Mouse (Mus musculus) CH12.LX (cell line): ENCODE results near the gene Stx1a. TPM values are rescaled to one million over a fixed set of nuclear protein-coding genes. Genes with fewer than 3 reads are reported as not detected.

Source experiments
- DNase-seq: peaks from one replicate; pipeline ENCODE4 v3.0.0-alpha.2; 2013; ENCODE audit errors: extremely low read depth
- H3K27ac ChIP-seq: 2 replicates; pipeline ENCODE4 v1.5.1; 2012; ENCODE audit warnings: low read depth, mild to moderate bottlenecking, control low read depth, moderate library complexity; ENCODE audit not compliant: insufficient read depth
- H3K27me3 ChIP-seq: replicated peaks from 2 replicates; pipeline ENCODE3; 2012; ENCODE audit warnings: inconsistent platforms
- H3K36me3 ChIP-seq, 2 experiments: replicated peaks in 1 of 2; 2 replicates each; pipeline versions ENCODE3 to v1.6.1; 2012; ENCODE audit warnings: inconsistent platforms in 1 of 2, low read length in 1 of 2, mild to moderate bottlenecking in 1 of 2, mixed read lengths in 1 of 2, moderate library complexity in 1 of 2; ENCODE audit not compliant: control insufficient read depth in 1 of 2, insufficient read depth in 1 of 2
- H3K4me1 ChIP-seq, 2 experiments: 2 replicates each; pipeline ENCODE4 v1.6.1; 2012; ENCODE audit warnings: inconsistent platforms in 1 of 2, moderate library complexity in 1 of 2; ENCODE audit not compliant: insufficient read depth in 2 of 2, control insufficient read depth in 1 of 2
- H3K4me2 ChIP-seq: 2 replicates; pipeline ENCODE4 v1.6.1; 2012; ENCODE audit warnings: low read depth, mild to moderate bottlenecking, control low read depth; ENCODE audit not compliant: poor library complexity, insufficient read depth, severe bottlenecking
- H3K4me3 ChIP-seq, 3 experiments: fragments of 150-350 bp in 1 of 3; sonication (generic) in 1 of 3; replicated peaks in 1 of 3; 2 replicates each; pipeline versions ENCODE3 to v1.5.1; 2011 to 2012; ENCODE audit warnings: low read depth in 2 of 3, low read length in 2 of 3, mild to moderate bottlenecking in 2 of 3, moderate library complexity in 2 of 3, control low read depth in 1 of 3, improper control_type of control experiment in 1 of 3, inconsistent platforms in 1 of 3, mixed read lengths in 1 of 3; ENCODE audit not compliant: poor library complexity in 1 of 3
- H3K79me2 ChIP-seq: replicated peaks from 2 replicates; pipeline ENCODE4 v1.6.1; 2012; ENCODE audit warnings: mild to moderate bottlenecking, moderate library complexity; ENCODE audit not compliant: control insufficient read depth, poor library complexity, insufficient read depth, severe bottlenecking; ENCODE audit errors: extremely low read depth
- H3K9ac ChIP-seq: 2 replicates; pipeline ENCODE4 v1.6.1; 2012; ENCODE audit warnings: low read depth, mild to moderate bottlenecking, control low read depth, moderate library complexity; ENCODE audit not compliant: insufficient read depth
- H3K9me3 ChIP-seq: replicated peaks from 2 replicates; pipeline ENCODE3; 2012; ENCODE audit warnings: low read length, inconsistent platforms, mixed read lengths
- CTCF ChIP-seq, 2 experiments: IDR thresholded peaks in 1 of 2; conservative IDR thresholded peaks in 1 of 2; 2 replicates each; pipeline ENCODE4 v1.5.1; 2011 to 2012; ENCODE audit warnings: low read depth in 2 of 2, low read length in 2 of 2, improper control_type of control experiment in 1 of 2, inconsistent platforms in 1 of 2, mild to moderate bottlenecking in 1 of 2, moderate library complexity in 1 of 2
- JUN ChIP-seq: IDR thresholded peaks from 2 replicates; pipeline ENCODE4 v1.6.1; 2011; ENCODE audit warnings: low read depth, mild to moderate bottlenecking, low read length, improper control_type of control experiment, moderate library complexity; ENCODE audit not compliant: insufficient read depth
- JUND ChIP-seq: conservative IDR thresholded peaks from 2 replicates; pipeline ENCODE4 v1.6.1; 2011; ENCODE audit warnings: low read depth, low read length, improper control_type of control experiment
- MAFK ChIP-seq: IDR thresholded peaks from 2 replicates; pipeline ENCODE4 v1.6.1; 2011; ENCODE audit warnings: low read length, improper control_type of control experiment; ENCODE audit not compliant: insufficient replicate concordance
- MAX ChIP-seq: IDR thresholded peaks from 2 replicates; pipeline ENCODE4 v1.6.1; 2011; ENCODE audit warnings: low read length, improper control_type of control experiment
- MEF2A ChIP-seq: IDR thresholded peaks from 2 replicates; pipeline ENCODE4 v1.6.1; 2014; ENCODE audit warnings: low read depth, mild to moderate bottlenecking, inconsistent platforms, low read length, improper control_type of control experiment, borderline replicate concordance
- MXI1 ChIP-seq: IDR thresholded peaks from 2 replicates; pipeline ENCODE4 v1.6.1; 2011; ENCODE audit warnings: mild to moderate bottlenecking, low read depth, low read length, improper control_type of control experiment
- MYC ChIP-seq: IDR thresholded peaks from 2 replicates; pipeline ENCODE4 v1.6.1; 2011; ENCODE audit warnings: low read depth, mild to moderate bottlenecking, improper control_type of control experiment, low read length
- SMC3 ChIP-seq: IDR thresholded peaks from 2 replicates; pipeline ENCODE4 v1.6.1; 2011; ENCODE audit warnings: low read depth, low read length, improper control_type of control experiment
- TBP ChIP-seq: conservative IDR thresholded peaks from 2 replicates; pipeline ENCODE4 v1.6.1; 2011; ENCODE audit warnings: low read depth, low read length, improper control_type of control experiment
- UBTF ChIP-seq: IDR thresholded peaks from 2 replicates; pipeline ENCODE4 v1.6.1; 2012; ENCODE audit warnings: low read depth, mild to moderate bottlenecking, inconsistent platforms, low read length, improper control_type of control experiment, moderate library complexity
- USF2 ChIP-seq: conservative IDR thresholded peaks from 2 replicates; pipeline ENCODE4 v1.6.1; 2011; ENCODE audit warnings: low read depth, low read length, improper control_type of control experiment
- ZC3H11A ChIP-seq: IDR thresholded peaks from 2 replicates; pipeline ENCODE4 v1.6.1; 2012; ENCODE audit warnings: low read depth, mild to moderate bottlenecking, inconsistent platforms, low read length, improper control_type of control experiment
- ZMIZ1 ChIP-seq: IDR thresholded peaks from 2 replicates; pipeline ENCODE4 v1.6.1; 2012; ENCODE audit warnings: low read depth, mild to moderate bottlenecking, inconsistent platforms, low read length, improper control_type of control experiment
- dilution Hi-C: fragments of 300-500 bp; cut with MboI; formaldehyde crosslinking; loops from 2 replicates; pipeline ENCODE4 v1.14.3; 2020; ENCODE audit warnings: low sequenced_read_pairs; ENCODE audit not compliant: extremely low pct_unique_long_range_greater_than_20kb, extremely low pct_ligation_motif_present
- in situ Hi-C: fragments of 300-500 bp; cut with MboI; formaldehyde crosslinking; loops from 3 replicates; pipeline ENCODE4 v1.14.3; 2019; ENCODE audit warnings: low sequenced_read_pairs, low pct_ligation_motif_present, low pct_unique_long_range_greater_than_20kb, mixed read lengths
- polyA plus RNA-seq: library from polyadenylated mRNA; unstranded; fragments of >175 nt; gene quantifications from 2 replicates; pipeline ENCODE4 v1.2.1, GENCODE M21; 2012; ENCODE audit warnings: low read depth; ENCODE audit not compliant: insufficient read length
- total RNA-seq, 2 experiments: library from RNA; depleted of rRNA; stranded (reverse); fragments of 300-350 nt in 1 of 2; fragments of >200 nt in 1 of 2; gene quantifications; 2 replicates each; pipeline ENCODE4 v1.2.3; 2012 to 2014

Gene Stx1a
- total and polyA plus RNA-seq, 3 experiments, result 1.1 to 3.0 (median 2.0) TPM

GRCm38 (mm10) chr5:135034593-135034992 is 11.3 kb downstream of the Stx1a start:
- no peak for DNase-seq
- in situ Hi-C loops (no loop called here), dilution Hi-C loops (no loop called here)
- Histone ChIP-seq H3K4me3 (no peak overlapping the region), H3K27ac (no peak overlapping the region), H3K9me3 (peaks cover 7% of the 10 kb centered on the region), H3K4me2 (no peak overlapping the region), H3K79me2 (no peaks in the 10 kb centered on the region), H3K4me1 (0 out of 4 replicates have a peak, but pooled peaks cover 0 to 2% of the 10 kb centered on the region in 2 experiments), H3K9ac (no peak overlapping the region), H3K27me3 (no peaks in the 10 kb centered on the region), H3K36me3 (peaks cover 0 to 28% of the 10 kb centered on the region in 2 experiments)
- peak in 1 of 2 experiments; percentile 30; a peak in 1 of 4 replicates for TF ChIP-seq CTCF (conservative IDR thresholded peaks at IDR 0.05 in 1 of 2, IDR thresholded peaks at IDR 0.05 in 1 of 2; ENCODE audit: low read depth in 2 of 2, low read length in 2 of 2)
- no peak for TF ChIP-seq USF2

- H3K27ac ChIP-seq, result no peak overlapping the region
- H3K79me2 ChIP-seq, result no peaks in the 10 kb centered on the region
- H3K4me3 ChIP-seq, result no peak overlapping the region
- no peaks in the 10 kb centered on the region for H3K27me3 ChIP-seq
- no peak for DNase-seq
- peaks cover 0 to 34% of the 10 kb centered on the region in 2 experiments for H3K36me3 ChIP-seq
- in situ Hi-C loops (no loop called here), dilution Hi-C loops (no loop called here)
- peaks cover 7% of the 10 kb centered on the region for H3K9me3 ChIP-seq
- H3K4me1 ChIP-seq, result 0 out of 4 replicates have a peak, but pooled peaks cover 0 to 2% of the 10 kb centered on the region in 2 experiments
- no peak overlapping the region for H3K4me2 ChIP-seq
- no peak overlapping the region for H3K9ac ChIP-seq
- TF ChIP-seq MYC (no peak), ZMIZ1 (no peak), ZC3H11A (no peak), JUND (no peak)
These were observed 12.5 kb downstream of the Stx1a start for GRCm38 (mm10) chr5:135035608-135036359.

GRCm38 (mm10) chr5:135037946-135038345 is 14.7 kb downstream of the Stx1a start:
- dilution Hi-C loops, result no loop called here
- H3K4me2 ChIP-seq, result no peak overlapping the region
- TF ChIP-seq MAX (no peak), SMC3 (no peak), TBP (no peak), MEF2A (no peak), UBTF (no peak), MYC (no peak), USF2 (no peak), ZC3H11A (no peak), MXI1 (no peak), JUN (no peak), MAFK (no peak)

More at GRCm38 (mm10) chr5:135037946-135038345, 14.7 kb downstream of the Stx1a start:
- Histone ChIP-seq H3K36me3 (peaks cover 0 to 49% of the 10 kb centered on the region in 2 experiments), H3K27me3 (no peaks in the 10 kb centered on the region), H3K4me1 (0 out of 4 replicates have a peak, but pooled peaks cover 0 to 2% of the 10 kb centered on the region in 2 experiments), H3K79me2 (no peaks in the 10 kb centered on the region), H3K9ac (no peak overlapping the region), H3K9me3 (peaks cover 7% of the 10 kb centered on the region), H3K27ac (no peak overlapping the region), H3K4me3 (no peak overlapping the region)
- in situ Hi-C loops, result no loop called here
- DNase-seq, result no peak
